Mouse (Mus musculus): ENCODE measurements around the gene Atp10b. TPM values are rescaled to one million over a fixed set of nuclear protein-coding genes. Genes with fewer than 3 reads are reported as not detected.

Atp10b gene
- 0.11 TPM for polyA plus RNA-seq (2017; shearing (Covaris generic))

DNA sequence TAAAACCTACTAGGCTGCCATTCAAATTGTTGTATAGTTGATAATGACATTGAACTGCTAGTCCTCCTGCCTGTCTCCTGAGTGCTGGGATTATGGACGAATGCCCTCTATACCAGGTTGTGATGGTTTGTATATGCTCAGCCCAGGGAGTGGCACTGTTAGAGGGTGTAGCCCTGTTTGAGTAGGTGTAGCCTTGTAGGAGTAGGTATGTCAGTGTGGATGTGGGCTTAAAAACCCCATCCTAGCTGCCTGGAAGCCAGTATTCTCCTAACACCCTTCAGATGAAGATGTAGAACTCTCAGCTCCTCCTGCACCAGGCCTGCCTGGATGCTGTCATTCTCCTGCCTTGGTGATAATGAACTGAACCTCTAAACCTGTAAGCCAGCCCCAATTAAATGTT lies at the start of gene Atp10b:
Gene Atp10b (plus strand): TSS at position 301 of the 400 bp plus-strand sequence.

Other genes with a start within 250 kb of the Atp10b start
- not detected for gene Gm9972, start 114.1 kb upstream of the Atp10b start, polyA plus RNA-seq (2017; shearing (Covaris generic))

Measured in effector memory CD4-positive, alpha-beta T cell, adult 7 months (primary cell).